Mouse (Mus musculus) MEL (cell line): Measurements from ENCODE around the gene Eif4b. TPM values are rescaled to one million over a fixed set of nuclear protein-coding genes. Genes with fewer than 3 reads are reported as not detected.
A peak's percentile ranks its signal among the peaks of the same experiment; 100 is the strongest.

Experiments used
- DNase-seq: peaks from one replicate; pipeline ENCODE4 v3.0.0; 2011; ENCODE audit warnings: low read depth, low spot score
- H3K27ac ChIP-seq: 2 replicates; pipeline ENCODE4 v1.5.1; 2012; ENCODE audit warnings: low read depth, mild to moderate bottlenecking, control low read depth, low read length, moderate library complexity; ENCODE audit not compliant: control insufficient read depth
- H3K27me3 ChIP-seq, 2 experiments: fragments of 150-350 bp in 1 of 2; sonication (generic) in 1 of 2; 2 replicates each; pipeline ENCODE4 v1.6.1; 2012; ENCODE audit warnings: low read length in 2 of 2, mild to moderate bottlenecking in 2 of 2, improper control_type of control experiment in 1 of 2, moderate library complexity in 1 of 2; ENCODE audit not compliant: insufficient read depth in 2 of 2, control insufficient read depth in 1 of 2
- H3K36me3 ChIP-seq, 2 experiments: 2 replicates each; pipeline ENCODE4 v1.6.1; 2012 to 2014; ENCODE audit warnings: low read length in 2 of 2, improper control_type of control experiment in 1 of 2, inconsistent platforms in 1 of 2, mild to moderate bottlenecking in 1 of 2; ENCODE audit not compliant: insufficient read depth in 2 of 2, control insufficient read depth in 1 of 2
- H3K4me1 ChIP-seq, 2 experiments: fragments of 150-350 bp in 1 of 2; sonication (generic) in 1 of 2; 2 replicates each; pipeline ENCODE4 v1.6.1; 2012; ENCODE audit warnings: low read length in 2 of 2, improper control_type of control experiment in 1 of 2, mild to moderate bottlenecking in 1 of 2; ENCODE audit not compliant: insufficient read depth in 2 of 2, control insufficient read depth in 1 of 2
- H3K4me3 ChIP-seq, 2 experiments: fragments of 150-350 bp in 1 of 2; sonication (generic) in 1 of 2; 2 replicates each; pipeline ENCODE4 v1.5.1; 2012; ENCODE audit warnings: low read depth in 2 of 2, low read length in 2 of 2, mild to moderate bottlenecking in 2 of 2, moderate library complexity in 2 of 2, control low read depth in 1 of 2, improper control_type of control experiment in 1 of 2; ENCODE audit not compliant: control insufficient read depth in 1 of 2, insufficient read depth in 1 of 2
- H3K79me2 ChIP-seq: 2 replicates; pipeline ENCODE4 v1.6.1; 2012; ENCODE audit warnings: mild to moderate bottlenecking, low read length, moderate library complexity; ENCODE audit not compliant: control insufficient read depth, poor library complexity, insufficient read depth
- H3K9ac ChIP-seq: 2 replicates; pipeline ENCODE4 v1.6.1; 2012; ENCODE audit warnings: low read depth, mild to moderate bottlenecking, control low read depth, low read length, moderate library complexity; ENCODE audit not compliant: control insufficient read depth, poor library complexity, severe bottlenecking
- H3K9me3 ChIP-seq: fragments of 150-350 bp; sonication (generic); replicated peaks from 2 replicates; pipeline ENCODE4 v1.6.1; 2012; ENCODE audit warnings: mild to moderate bottlenecking, low read length, improper control_type of control experiment, moderate library complexity; ENCODE audit not compliant: insufficient read depth
- CHD1 ChIP-seq: IDR thresholded peaks from 2 replicates; pipeline ENCODE4 v1.6.1; 2012; ENCODE audit warnings: low read depth, mild to moderate bottlenecking, inconsistent platforms, low read length, improper control_type of control experiment
- CTCF ChIP-seq, 3 experiments: IDR thresholded peaks in 2 of 3; conservative IDR thresholded peaks in 1 of 3; 2 replicates each; pipeline ENCODE4 v1.5.1; 2011 to 2012; ENCODE audit warnings: low read length in 3 of 3, low read depth in 2 of 3, mild to moderate bottlenecking in 2 of 3, improper control_type of control experiment in 1 of 3, inconsistent platforms in 1 of 3, mixed read lengths in 1 of 3, moderate library complexity in 1 of 3; ENCODE audit not compliant: control insufficient read depth in 1 of 3, insufficient read depth in 1 of 3, poor library complexity in 1 of 3, severe bottlenecking in 1 of 3
- ELF1 ChIP-seq: IDR thresholded peaks from 2 replicates; pipeline ENCODE4 v1.6.1; 2014; ENCODE audit warnings: low read depth, mild to moderate bottlenecking, inconsistent platforms, low read length, improper control_type of control experiment, moderate library complexity
- ETS1 ChIP-seq: IDR thresholded peaks from 2 replicates; pipeline ENCODE4 v1.6.1; 2012; ENCODE audit warnings: low read depth, mild to moderate bottlenecking, inconsistent platforms, low read length, improper control_type of control experiment, moderate library complexity
- GABPA ChIP-seq: IDR thresholded peaks from 2 replicates; pipeline ENCODE4 v1.6.1; 2012; ENCODE audit warnings: low read depth, mild to moderate bottlenecking, inconsistent platforms, low read length, improper control_type of control experiment, moderate library complexity
- GATA1 ChIP-seq: IDR thresholded peaks from 2 replicates; pipeline ENCODE4 v1.6.1; 2011; ENCODE audit warnings: low read depth, low read length, improper control_type of control experiment
- HCFC1 ChIP-seq: IDR thresholded peaks from 2 replicates; pipeline ENCODE4 v1.6.1; 2012; ENCODE audit warnings: low read depth, mild to moderate bottlenecking, inconsistent platforms, low read length, improper control_type of control experiment, moderate library complexity
- JUND ChIP-seq: IDR thresholded peaks from 2 replicates; pipeline ENCODE4 v1.6.1; 2011; ENCODE audit warnings: low read depth, mild to moderate bottlenecking, improper control_type of control experiment, low read length
- KAT2A ChIP-seq: conservative IDR thresholded peaks from 2 replicates; pipeline ENCODE4 v1.6.1; 2012; ENCODE audit warnings: low read depth, low read length, improper control_type of control experiment, inconsistent platforms
- MAFK ChIP-seq: IDR thresholded peaks from 2 replicates; pipeline ENCODE4 v1.6.1; 2011; ENCODE audit warnings: low read depth, mild to moderate bottlenecking, low read length, improper control_type of control experiment, borderline replicate concordance
- MAX ChIP-seq: IDR thresholded peaks from 2 replicates; pipeline ENCODE4 v1.6.1; 2011; ENCODE audit warnings: low read length, improper control_type of control experiment
- MAZ ChIP-seq: IDR thresholded peaks from 2 replicates; pipeline ENCODE4 v1.6.1; 2012; ENCODE audit warnings: low read depth, mild to moderate bottlenecking, inconsistent platforms, low read length, improper control_type of control experiment
- MEF2A ChIP-seq: IDR thresholded peaks from 2 replicates; pipeline ENCODE4 v1.6.1; 2014; ENCODE audit warnings: low read depth, mild to moderate bottlenecking, inconsistent platforms, low read length, improper control_type of control experiment; ENCODE audit not compliant: poor library complexity, insufficient replicate concordance, severe bottlenecking; ENCODE audit errors: extremely low read depth
- MXI1 ChIP-seq: IDR thresholded peaks from 2 replicates; pipeline ENCODE4 v1.6.1; 2011; ENCODE audit warnings: mild to moderate bottlenecking, low read depth, low read length, improper control_type of control experiment
- MYB ChIP-seq: IDR thresholded peaks from 2 replicates; pipeline ENCODE4 v1.6.1; 2011; ENCODE audit warnings: mild to moderate bottlenecking, low read depth, low read length, improper control_type of control experiment
- MYC ChIP-seq: IDR thresholded peaks from 2 replicates; pipeline ENCODE4 v1.6.1; 2011; ENCODE audit warnings: low read depth, mild to moderate bottlenecking, low read length, improper control_type of control experiment, moderate library complexity
- NELFE ChIP-seq: IDR thresholded peaks from 2 replicates; pipeline ENCODE4 v1.6.1; 2011; ENCODE audit warnings: low read depth, low read length, improper control_type of control experiment
- NRF1 ChIP-seq: IDR thresholded peaks from 2 replicates; pipeline ENCODE4 v1.6.1; 2014; ENCODE audit warnings: low read depth, mild to moderate bottlenecking, inconsistent platforms, low read length, improper control_type of control experiment, moderate library complexity; ENCODE audit not compliant: poor library complexity, insufficient read depth, severe bottlenecking
- POLR2A ChIP-seq, 2 experiments: IDR thresholded peaks; 2 replicates each; pipeline ENCODE4 v1.6.1; 2011 to 2012; ENCODE audit warnings: low read length in 2 of 2, mild to moderate bottlenecking in 2 of 2, control low read depth in 1 of 2, improper control_type of control experiment in 1 of 2, low read depth in 1 of 2, moderate library complexity in 1 of 2; ENCODE audit not compliant: control insufficient read depth in 1 of 2, insufficient read depth in 1 of 2, poor library complexity in 1 of 2
- POLR2AphosphoS2 ChIP-seq: IDR thresholded peaks from 2 replicates; pipeline ENCODE4 v1.6.1; 2011; ENCODE audit warnings: low read length, improper control_type of control experiment
- POLR2AphosphoS5 ChIP-seq: IDR thresholded peaks from 2 replicates; pipeline ENCODE4 v1.6.1; 2012; ENCODE audit warnings: low read depth, borderline replicate concordance, mild to moderate bottlenecking, inconsistent platforms, low read length, moderate library complexity, mixed read lengths
- RCOR1 ChIP-seq: IDR thresholded peaks from 2 replicates; pipeline ENCODE4 v1.6.1; 2012; ENCODE audit warnings: low read depth, mild to moderate bottlenecking, inconsistent platforms, low read length, improper control_type of control experiment
- SIN3A ChIP-seq: IDR thresholded peaks from 2 replicates; pipeline ENCODE4 v1.6.1; 2012; ENCODE audit warnings: low read length, improper control_type of control experiment, inconsistent platforms
- SMC3 ChIP-seq: IDR thresholded peaks from 2 replicates; pipeline ENCODE4 v1.6.1; 2011; ENCODE audit warnings: low read depth, low read length, improper control_type of control experiment
- TAL1 ChIP-seq: IDR thresholded peaks from 2 replicates; pipeline ENCODE4 v1.6.1; 2012; ENCODE audit warnings: mild to moderate bottlenecking, inconsistent platforms, low read length, moderate library complexity, mixed read lengths
- TBP ChIP-seq: IDR thresholded peaks from 2 replicates; pipeline ENCODE4 v1.8.0; 2011; ENCODE audit warnings: low read depth, low read length, improper control_type of control experiment
- TCF12 ChIP-seq: IDR thresholded peaks from 2 replicates; pipeline ENCODE4 v1.6.1; 2014; ENCODE audit warnings: low read depth, mild to moderate bottlenecking, inconsistent platforms, low read length, improper control_type of control experiment, moderate library complexity
- UBTF ChIP-seq: IDR thresholded peaks from 2 replicates; pipeline ENCODE4 v1.6.1; 2012; ENCODE audit warnings: low read depth, mild to moderate bottlenecking, inconsistent platforms, low read length, improper control_type of control experiment, moderate library complexity, borderline replicate concordance; ENCODE audit not compliant: insufficient read depth
- USF1 ChIP-seq: IDR thresholded peaks from 2 replicates; pipeline ENCODE4 v1.6.1; 2014; ENCODE audit warnings: low read depth, mild to moderate bottlenecking, inconsistent platforms, low read length, improper control_type of control experiment, moderate library complexity
- USF2 ChIP-seq, 2 experiments: IDR thresholded peaks; 2 replicates each; pipeline ENCODE4 v1.6.1; 2011 to 2012; ENCODE audit warnings: improper control_type of control experiment in 2 of 2, low read length in 2 of 2, borderline replicate concordance in 1 of 2, inconsistent platforms in 1 of 2, low read depth in 1 of 2, mild to moderate bottlenecking in 1 of 2; ENCODE audit not compliant: insufficient read depth in 1 of 2
- ZC3H11A ChIP-seq: IDR thresholded peaks from 2 replicates; pipeline ENCODE4 v1.6.1; 2012; ENCODE audit warnings: low read depth, mild to moderate bottlenecking, inconsistent platforms, low read length, improper control_type of control experiment
- ZKSCAN1 ChIP-seq: IDR thresholded peaks from 2 replicates; pipeline ENCODE4 v1.6.1; 2012; ENCODE audit warnings: low read depth, mild to moderate bottlenecking, inconsistent platforms, low read length, improper control_type of control experiment, moderate library complexity
- ZMIZ1 ChIP-seq: IDR thresholded peaks from 2 replicates; pipeline ENCODE4 v1.6.1; 2012; ENCODE audit warnings: low read depth, mild to moderate bottlenecking, inconsistent platforms, low read length, improper control_type of control experiment, moderate library complexity
- ZNF384 ChIP-seq: IDR thresholded peaks from 2 replicates; pipeline ENCODE4 v1.6.1; 2012; ENCODE audit warnings: low read depth, mild to moderate bottlenecking, inconsistent platforms, low read length, improper control_type of control experiment
- polyA plus RNA-seq, 2 experiments: library from polyadenylated mRNA; stranded (reverse) in 1 of 2; unstranded in 1 of 2; fragments of >175 nt in 1 of 2; fragments of >200 nt in 1 of 2; gene quantifications; 2 replicates each; pipeline versions ENCODE4 v1.2.1 to v1.2.4; 2012; ENCODE audit warnings: low replicate concordance in 2 of 2, low read depth in 1 of 2; ENCODE audit not compliant: insufficient read length in 2 of 2, insufficient read depth in 1 of 2, missing spikeins in 1 of 2
- total RNA-seq: library from RNA; depleted of rRNA; stranded (reverse); fragments of 300-350 nt; gene quantifications from 2 replicates; pipeline ENCODE4 v1.2.3, GENCODE M21; 2012

The Eif4b gene
- total and polyA plus RNA-seq, 3 experiments: 464 to 790 (median 561) TPM

- no peaks in the 10 kb centered on the region for H3K27me3 ChIP-seq
- H3K9ac ChIP-seq: no peak overlapping the region; the same call in 1 of the 2 replicates
- H3K36me3 ChIP-seq: peaks cover 0 to 5% of the 10 kb centered on the region in 2 experiments; a peak in 2 of 4 replicates
- H3K4me1 ChIP-seq: peaks cover 18 to 19% of the 10 kb centered on the region in 2 experiments
- DNase-seq: peak; percentile 93
- peak overlapping the region in 1 of 2 experiments; percentile 96; a peak in 2 of 4 replicates for H3K4me3 ChIP-seq
- no peak overlapping the region for H3K27ac ChIP-seq
- H3K9me3 ChIP-seq: no peaks in the 10 kb centered on the region
- no peaks in the 10 kb centered on the region for H3K79me2 ChIP-seq
- TF ChIP-seq MYB (no peak), MEF2A (no peak), POLR2AphosphoS2 (no peak), NRF1 (0 out of 2 replicates have a peak, but pooled peaks have one; percentile 4), ELF1 (0 out of 2 replicates have a peak, but pooled peaks have one; percentile 15), SIN3A (no peak; the same call in 1 of the 2 replicates), CTCF (IDR thresholded peaks at IDR 0.05 in 2 of 3, conservative IDR thresholded peaks at IDR 0.05 in 1 of 3; ENCODE audit: control insufficient read depth in 1 of 3, insufficient read depth in 1 of 3, low read depth in 2 of 3, low read length in 3 of 3, poor library complexity in 1 of 3, severe bottlenecking in 1 of 3) (peak; percentile 76 to 95 (median 91)), ZNF384 (no peak), USF1 (no peak), TBP (0 out of 2 replicates have a peak, but pooled peaks have one; percentile 7), JUND (no peak), SMC3 (peak; percentile 53), ZKSCAN1 (no peak), GATA1 (no peak), GABPA (no peak), MAFK (no peak), CHD1 (0 out of 2 replicates have a peak, but pooled peaks have one; percentile 44), USF2 (IDR thresholded peaks at IDR 0.05; ENCODE audit: borderline replicate concordance in 1 of 2, insufficient read depth in 1 of 2, low read depth in 1 of 2, low read length in 2 of 2) (no peak), MXI1 (peak; percentile 76), POLR2AphosphoS5 (no peak), ETS1 (0 out of 2 replicates have a peak, but pooled peaks have one; percentile 25), MYC (peak; percentile 55; the same call in 1 of the 2 replicates), TAL1 (no peak), UBTF (no peak), POLR2A (IDR thresholded peaks at IDR 0.05; ENCODE audit: control insufficient read depth in 1 of 2, insufficient read depth in 1 of 2, low read depth in 1 of 2, low read length in 2 of 2, poor library complexity in 1 of 2) (no peak), NELFE (no peak), HCFC1 (peak; percentile 32; the same call in 1 of the 2 replicates), TCF12 (0 out of 2 replicates have a peak, but pooled peaks have one; percentile 10), MAX (peak; percentile 56), KAT2A (no peak), ZC3H11A (peak; percentile 40), RCOR1 (no peak), MAZ (peak; percentile 66; the same call in 1 of the 2 replicates), ZMIZ1 (no peak)
Measured at GRCm38 (mm10) chr15:102107689-102108573, 34.4 kb downstream of the Eif4b start.
